9 mouse cellular contexts compared by ENCODE assay signal in genomic region chr2:127481841-127482532, GRCm38 (mm10). TPM values are rescaled to one million over a fixed set of nuclear protein-coding genes. Genes with fewer than 3 reads are reported as not detected.
DNase-seq lines count a peak whose midpoint lies in the region; ATAC-seq and TF ChIP-seq lines count a peak whose summit lies in the region.
"Had no signal": no experiment of that assay in that cellular context is flagged by ENCODE, and none has a peak within 500 bp of the region (broad histone marks: within the 10 kb centered on the region; RNA-seq: fewer than 3 reads in every experiment).

No protein-coding gene starts in this region.

- no peaks in the 10 kb centered on the region for H3K36me3 ChIP-seq in heart, adult 2 months (ENCODE audit: control insufficient read depth, insufficient read depth, low read length)
- H3K36me3 ChIP-seq in lung, embryonic 15.5 days, result no peaks in the 10 kb centered on the region

- peak overlapping the region; percentile 76 for H3K9ac ChIP-seq in heart, adult 2 months (ENCODE audit: low read depth, low read length)
- peak overlapping the region; percentile 50 for H3K9ac ChIP-seq in lung, embryonic 15.5 days

- H3K4me1 ChIP-seq in heart, adult 2 months (ENCODE audit: control insufficient read depth, insufficient read depth, low read length), result peaks cover 3% of the 10 kb centered on the region
- H3K4me1 ChIP-seq in lung, embryonic 15.5 days, result peaks cover 32% of the 10 kb centered on the region

- DNase-seq in heart, adult 2 months, result peak in 1 of 2 experiments; percentile 27
- no peak for DNase-seq in heart, postnatal 36 days
- peak; percentile 36 for DNase-seq in embryo, embryonic 11 days
- peak; percentile 23 for DNase-seq in heart, postnatal 4 days
- peak; percentile 9 for DNase-seq in yolk sac, embryonic 10.5 days (ENCODE audit: low spot score)
- DNase-seq in left cerebral cortex, postnatal 4 days, result no peak
- no peak for DNase-seq in c-Kit-positive CD71-positive TER-119-positive erythroid progenitor cells, embryonic 14.5 days (ENCODE audit: low spot score)

- intact Hi-C loops in heart, adult 2 months (cut with DNase I), result no loop called here
- intact Hi-C loops in heart, postnatal 36 days (cut with DNase I), result no loop called here
- intact Hi-C loops in left cerebral cortex, postnatal 4 days (cut with DNase I), result no loop called here

- H3K27ac ChIP-seq in heart, adult 2 months, result peak overlapping the region; percentile 67
- peak overlapping the region; percentile 71 for H3K27ac ChIP-seq in lung, embryonic 15.5 days

- peaks cover 9% of the 10 kb centered on the region; the same call in 1 of the 2 replicates for H3K27me3 ChIP-seq in heart, adult 2 months (ENCODE audit: control insufficient read depth, insufficient read depth, low read length)
- peaks cover 49% of the 10 kb centered on the region for H3K27me3 ChIP-seq in lung, embryonic 15.5 days

- H3K4me3 ChIP-seq in heart, adult 2 months, result peak overlapping the region; percentile 57
- peak overlapping the region; percentile 54 for H3K4me3 ChIP-seq in lung, embryonic 15.5 days

- no peak for TF ChIP-seq EP300 in heart, adult 2 months (IDR thresholded peaks at IDR 0.05; ENCODE audit: insufficient read depth, low read depth, low read length)

- no peak for TF ChIP-seq POLR2A in heart, adult 2 months (IDR thresholded peaks at IDR 0.05; ENCODE audit: insufficient read depth, low read depth, low read length)

- H3K79me2 ChIP-seq in heart, adult 2 months (replicated peaks; ENCODE audit: control insufficient read depth, insufficient read depth, low read length), result no peaks in the 10 kb centered on the region

- 1% methylated on average over 59 of the region's 59 CpGs for WGBS in heart, adult 2 months
- WGBS in lung, embryonic 15.5 days, result 0% methylated on average over 59 of the region's 59 CpGs

- H3K4me2 ChIP-seq in lung, embryonic 15.5 days, result peak overlapping the region; percentile 97

- TF ChIP-seq CTCF in heart, adult 2 months (IDR thresholded peaks at IDR 0.05), result no peak

- peak; percentile 27 for ATAC-seq in lung, embryonic 15.5 days (ENCODE audit: borderline replicate concordance, extremely low read depth, low FRiP score, low TSS enrichment)

- H3K9me3 ChIP-seq in lung, embryonic 15.5 days, result no peaks in the 10 kb centered on the region

RNA-seq across cellular contexts. Expression of gene Fahd2a, which starts 37.6 kb away (rescaled TPM):
- total RNA-seq in heart, adult 2 months (2021), result 10 to 100 TPM; 42.5 to 44.5 TPM
- polyA plus RNA-seq in heart, adult 2 months (2012; rRNA removed), result 34.5 and 40.3 TPM in 2 replicates
- 10 to 100 TPM; 34.1 to 44.3 TPM for total RNA-seq in heart, postnatal 36 days (2021)
- 10 to 100 TPM; 20.4 to 21.0 TPM for total RNA-seq in heart, postnatal 4 days (2021)
- 21.2 and 21.6 TPM in 2 replicates for polyA plus RNA-seq in lung, embryonic 15.5 days (2015; fragmentation: Nextera tagmentation; extraction: Ambion mirVana)
- total RNA-seq in left cerebral cortex, postnatal 4 days (2021), result 10 to 100 TPM; 12.6 to 13.2 TPM

RNA-seq across cellular contexts. Expression of gene Kcnip3, which starts 39.9 kb away (rescaled TPM):
- 1 to 10 TPM; 1.1 to 1.3 TPM for total RNA-seq in heart, adult 2 months (2021)
- polyA plus RNA-seq in heart, adult 2 months (2012; rRNA removed), result 1.2 and 1.3 TPM in 2 replicates
- 1 to 10 TPM in 1 of 2 experiments, under 1 TPM in 1; 0.94 to 1.9 TPM for total RNA-seq in heart, postnatal 36 days (2021)
- 1 to 10 TPM; 1.3 TPM for total RNA-seq in heart, postnatal 4 days (2021)
- polyA plus RNA-seq in lung, embryonic 15.5 days (2015; fragmentation: Nextera tagmentation; extraction: Ambion mirVana), result 2.5 and 3.1 TPM in 2 replicates
- total RNA-seq in left cerebral cortex, postnatal 4 days (2021), result 10 to 100 TPM; 32.3 to 36.6 TPM

RNA-seq across cellular contexts. Expression of gene Gpat2, which starts 57.0 kb away (rescaled TPM):
- not detected for total RNA-seq in heart, adult 2 months (2021)
- 0.06 and 0.08 TPM in 2 replicates for polyA plus RNA-seq in heart, adult 2 months (2012; rRNA removed)
- total RNA-seq in heart, postnatal 36 days (2021), result not detected
- under 1 TPM in 1 of 2 experiments, not detected in 1; 0.10 TPM for total RNA-seq in heart, postnatal 4 days (2021)
- 0.21 and 0.29 TPM in 2 replicates for polyA plus RNA-seq in lung, embryonic 15.5 days (2015; fragmentation: Nextera tagmentation; extraction: Ambion mirVana)
- total RNA-seq in left cerebral cortex, postnatal 4 days (2021), result under 1 TPM; 0.18 to 0.42 TPM
- total RNA-seq: hematopoietic stem cell, adult 5-6 weeks had no signal

RNA-seq across cellular contexts. Expression of gene Prom2, which starts 59.3 kb away (rescaled TPM):
- not detected for total RNA-seq in heart, adult 2 months (2021)
- polyA plus RNA-seq in heart, adult 2 months (2012; rRNA removed), result 0.06 and 0.14 TPM in 2 replicates
- under 1 TPM in 1 of 2 experiments, not detected in 1; 0.81 TPM for total RNA-seq in heart, postnatal 36 days (2021)
- under 1 TPM in 1 of 2 experiments, not detected in 1; 0.07 TPM for total RNA-seq in heart, postnatal 4 days (2021)
- 2.2 and 2.7 TPM in 2 replicates for polyA plus RNA-seq in lung, embryonic 15.5 days (2015; fragmentation: Nextera tagmentation; extraction: Ambion mirVana)
- not detected for total RNA-seq in left cerebral cortex, postnatal 4 days (2021)

Comparison
In these comparisons a context has a peak if more than half of its experiments do, and no peak if none do; other contexts are left out.
1. DNase-seq: peak in embryo, embryonic 11 days (single experiment), heart, postnatal 4 days (single experiment) and yolk sac, embryonic 10.5 days (single experiment); none in heart, postnatal 36 days (0 of 2), left cerebral cortex, postnatal 4 days (single experiment) and c-Kit-positive CD71-positive TER-119-positive erythroid progenitor cells, embryonic 14.5 days (single experiment).
2. RNA of gene Kcnip3, which starts 39.9 kb away (total RNA-seq): 32.3 to 36.6 TPM in left cerebral cortex, postnatal 4 days; 0.94 to 1.9 TPM in heart, postnatal 36 days, 1.1 to 1.3 TPM in heart, adult 2 months and 1.3 TPM in heart, postnatal 4 days; every median in the first group is over 10 times any median in the second.